Mouse (Mus musculus) ES-E14 (cell line): ENCODE measurements at regions not wholly inside any gene's neighbourhood (a gene's known extent, or its start where the extent isn't known, plus 50 kb on each side); places are given as distances from the start of the nearest gene placed in this dataset.

Experiments
- CHD2 ChIP-seq: IDR thresholded peaks from 2 replicates; pipeline ENCODE4 v1.6.1; 2014; ENCODE audit warnings: mild to moderate bottlenecking, low read depth, low read length, inconsistent platforms
- HCFC1 ChIP-seq: IDR thresholded peaks from 2 replicates; pipeline ENCODE4 v1.6.1; 2012; ENCODE audit warnings: low read length, inconsistent platforms, borderline replicate concordance; ENCODE audit not compliant: insufficient read depth
- MAFK ChIP-seq: IDR thresholded peaks from 2 replicates; pipeline ENCODE4 v1.6.1; 2014; ENCODE audit warnings: mild to moderate bottlenecking, low read depth, low read length, inconsistent platforms; ENCODE audit not compliant: insufficient read depth
- ZC3H11A ChIP-seq: IDR thresholded peaks from 2 replicates; pipeline ENCODE4 v1.6.1; 2012; ENCODE audit warnings: low read depth, mild to moderate bottlenecking, inconsistent platforms, low read length, borderline replicate concordance
- ZNF384 ChIP-seq: IDR thresholded peaks from 2 replicates; pipeline ENCODE4 v1.6.1; 2012; ENCODE audit warnings: low read depth, low read length, inconsistent platforms

DNA sequence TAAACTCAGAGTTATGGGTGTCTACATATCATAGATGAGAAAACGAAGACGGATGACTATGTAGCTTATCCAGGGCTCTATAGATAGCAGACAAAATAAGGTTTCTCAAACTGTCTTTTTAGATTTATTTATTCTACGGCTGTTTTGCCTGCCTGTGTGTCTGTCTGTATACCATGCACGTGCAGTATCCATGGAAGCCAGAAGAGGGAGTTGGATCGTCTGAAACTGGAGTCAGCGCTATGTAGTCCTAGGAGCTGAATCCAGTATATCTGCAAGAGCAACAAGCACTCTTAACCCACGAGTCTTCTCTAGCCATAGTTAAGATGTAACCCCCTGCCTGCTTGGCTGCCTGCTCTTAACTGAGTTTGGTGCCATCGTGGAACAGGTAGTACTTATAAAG, 320.6 kb downstream of the Edem1 start:
- TF ChIP-seq MAFK (no peak), HCFC1 (no peak), ZNF384 (no peak), CHD2 (no peak), ZC3H11A (no peak)
